Mouse (Mus musculus) limb, embryonic 12.5 days (tissue): ENCODE results near the gene Spata25. TPM values are rescaled to one million over a fixed set of nuclear protein-coding genes. Genes with fewer than 3 reads are reported as not detected.
"Not testable (repeated sequence)": the region's sequence is repeated elsewhere in the genome, so short reads cannot be mapped to it uniquely, and the experiment has no call there.

Experiments
- ATAC-seq: fragments of 200-750 bp; cut with Nextera tagmentation; 2 replicates; pipeline ENCODE4 v1.8.0; 2017; ENCODE audit warnings: low read depth, moderate TSS enrichment; ENCODE audit not compliant: insufficient number of reproducible peaks, insufficient read depth, low FRiP score, low TSS enrichment
- H3K27ac ChIP-seq: fragments of 300-500 bp; sonication (generic); 2 replicates; pipeline ENCODE4 v1.5.1; 2016; ENCODE audit warnings: mild to moderate bottlenecking, moderate library complexity
- H3K27me3 ChIP-seq: fragments of 300-500 bp; sonication (generic); 2 replicates; pipeline ENCODE4 v1.6.1; 2016; ENCODE audit warnings: mild to moderate bottlenecking, moderate library complexity
- H3K36me3 ChIP-seq: fragments of 300-500 bp; sonication (generic); 2 replicates; pipeline ENCODE4 v1.6.1; 2016; ENCODE audit warnings: mild to moderate bottlenecking, moderate library complexity
- H3K4me1 ChIP-seq: fragments of 300-500 bp; sonication (generic); replicated peaks from 2 replicates; pipeline ENCODE4 v1.6.1; 2016
- H3K4me2 ChIP-seq: fragments of 300-500 bp; sonication (generic); 2 replicates; pipeline ENCODE4 v1.6.1; 2016; ENCODE audit warnings: mild to moderate bottlenecking, moderate library complexity
- H3K4me3 ChIP-seq: fragments of 300-500 bp; sonication (generic); replicated peaks from 2 replicates; pipeline ENCODE4 v1.5.1; 2016; ENCODE audit warnings: mild to moderate bottlenecking
- H3K9ac ChIP-seq: fragments of 300-500 bp; sonication (generic); replicated peaks from 2 replicates; pipeline ENCODE4 v1.6.1; 2016; ENCODE audit warnings: mild to moderate bottlenecking, moderate library complexity
- H3K9me3 ChIP-seq: fragments of 300-500 bp; sonication (generic); 2 replicates; pipeline ENCODE4 v1.6.1; 2016; ENCODE audit warnings: mild to moderate bottlenecking, moderate library complexity
- WGBS: fragments of 180-500 bp; shearing (Covaris S2); methylation state at CpG from one replicate; pipeline ENCODE4 v1.1.7; 2016; 5-methylcytosine and 5-hydroxymethylcytosine counted together
- polyA plus RNA-seq: library from polyadenylated mRNA; unstranded; fragments of >200 nt; fragmentation: Nextera tagmentation; extraction: Ambion mirVana; gene quantifications from 2 replicates; pipeline ENCODE4 v1.2.1, GENCODE M21; 2016

The Spata25 gene
- polyA plus RNA-seq = not detected in 2 replicates

DNA sequence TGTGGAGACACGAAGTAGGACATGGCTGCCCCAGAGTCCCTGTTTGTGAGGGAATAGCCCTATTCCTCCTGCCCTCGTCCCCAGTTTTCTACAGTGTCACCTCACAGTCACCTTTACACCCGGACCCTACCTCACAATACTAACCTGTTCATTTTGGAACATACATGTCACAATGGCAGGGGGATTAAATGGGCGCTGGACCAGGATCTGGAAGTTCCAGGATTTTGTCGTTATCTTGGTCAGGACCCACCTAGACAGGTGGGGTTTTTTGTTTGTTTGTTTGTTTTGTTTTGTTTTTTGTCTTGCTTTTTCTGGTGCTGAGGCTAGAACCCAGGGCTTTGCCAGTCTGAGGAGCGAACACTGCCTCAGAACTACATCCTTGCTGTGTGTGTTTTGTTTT is at the start of gene Spata25:
Gene Spata25, minus strand, starts transcription at position 101 of the 400 bp plus-strand sequence.
- Histone ChIP-seq H3K4me3 (no peak within 1 kb of the TSS), H3K9ac (no peak within 1 kb of the TSS), H3K4me2 (no peak within 1 kb of the TSS), H3K36me3 (peaks cover 45% of the 10 kb centered on the region), H3K27ac (no peak within 1 kb of the TSS), H3K4me1 (peaks cover 14% of the 10 kb centered on the region; the same call in 1 of the 2 replicates), H3K9me3 (no peaks in the 10 kb centered on the region), H3K27me3 (no peaks in the 10 kb centered on the region)
- 91% methylated on average over 6 of the region's 6 CpGs for WGBS
- no peak for ATAC-seq

DNA sequence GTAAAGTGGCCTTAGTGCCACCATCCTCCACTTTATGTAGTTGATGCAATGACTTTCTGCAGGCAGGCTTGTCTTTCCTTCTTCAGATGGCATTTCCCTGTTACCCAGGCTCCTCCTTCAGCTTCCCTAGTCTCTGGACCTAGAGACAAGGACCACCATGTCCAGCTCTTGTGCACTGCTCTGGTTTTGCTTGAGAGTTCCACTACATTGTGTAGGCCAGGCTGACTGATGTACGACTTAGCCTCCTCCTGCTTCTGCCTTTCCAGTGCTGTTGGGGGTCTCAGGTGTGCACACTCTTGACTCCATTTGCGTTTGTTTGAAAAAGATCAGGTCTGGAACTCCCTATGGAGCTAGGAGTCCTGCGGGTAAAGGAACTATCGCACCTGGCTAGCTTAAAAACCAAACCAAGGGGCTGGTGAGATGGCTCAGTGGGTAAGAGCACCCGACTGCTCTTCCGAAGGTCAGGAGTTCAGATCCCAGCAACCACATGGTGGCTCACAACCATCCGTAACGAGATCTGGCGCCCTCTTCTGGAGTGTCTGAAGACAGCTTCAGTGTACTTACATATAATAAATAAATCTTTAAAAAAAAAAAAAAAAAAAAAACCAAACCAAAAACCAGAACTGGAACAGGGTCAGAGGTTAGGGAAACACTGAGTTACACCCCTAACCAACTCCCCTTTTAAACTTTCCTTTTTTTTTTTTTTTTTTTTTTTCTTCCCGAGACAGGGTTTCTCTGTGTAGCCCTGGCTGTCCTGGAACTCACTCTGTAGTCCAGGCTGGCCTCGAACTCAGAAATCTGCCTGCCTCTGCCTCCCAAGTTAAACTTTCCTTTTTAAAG is 49.3 kb upstream of the Spata25 start:
- not testable (repeated sequence) for H3K27me3 ChIP-seq, ATAC-seq
- 75% methylated on average over 11 of the region's 11 CpGs for WGBS

DNA sequence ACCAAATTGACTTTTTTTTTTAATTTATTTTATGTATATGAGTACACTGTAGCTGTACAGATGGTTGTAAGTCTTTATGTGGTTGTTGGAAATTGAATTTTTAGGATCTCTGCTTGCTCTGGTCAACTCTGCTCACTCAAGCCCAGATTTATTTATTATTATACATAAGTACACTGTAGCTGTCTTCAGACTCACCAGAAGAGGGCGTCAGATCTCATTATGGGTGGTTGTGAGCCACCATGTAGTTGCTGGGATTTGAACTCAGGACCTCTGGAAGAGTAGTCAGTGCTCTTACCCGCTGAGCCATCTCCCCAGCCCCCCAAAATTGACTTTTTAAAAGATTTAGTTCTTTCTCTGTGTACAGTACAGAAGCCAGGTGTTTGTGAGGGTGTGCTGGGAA is 47.3 kb upstream of the Spata25 start:
- not testable (repeated sequence) for H3K4me2 ChIP-seq, ATAC-seq, H3K9me3 ChIP-seq, H3K27ac ChIP-seq, H3K4me3 ChIP-seq, H3K36me3 ChIP-seq, H3K27me3 ChIP-seq, H3K9ac ChIP-seq
- WGBS = 51% methylated on average over 2 of the region's 2 CpGs
- peaks cover 33% of the 10 kb centered on the region for H3K4me1 ChIP-seq

More for the DNA sequence above, 49.3 kb upstream of the Spata25 start:
- not testable (repeated sequence) for H3K9ac ChIP-seq, H3K36me3 ChIP-seq, H3K9me3 ChIP-seq, H3K27ac ChIP-seq
- Histone ChIP-seq H3K4me1 (peaks cover 35% of the 10 kb centered on the region), H3K4me2 (peak overlapping the region; percentile 88), H3K4me3 (peak overlapping the region; percentile 87)

DNA sequence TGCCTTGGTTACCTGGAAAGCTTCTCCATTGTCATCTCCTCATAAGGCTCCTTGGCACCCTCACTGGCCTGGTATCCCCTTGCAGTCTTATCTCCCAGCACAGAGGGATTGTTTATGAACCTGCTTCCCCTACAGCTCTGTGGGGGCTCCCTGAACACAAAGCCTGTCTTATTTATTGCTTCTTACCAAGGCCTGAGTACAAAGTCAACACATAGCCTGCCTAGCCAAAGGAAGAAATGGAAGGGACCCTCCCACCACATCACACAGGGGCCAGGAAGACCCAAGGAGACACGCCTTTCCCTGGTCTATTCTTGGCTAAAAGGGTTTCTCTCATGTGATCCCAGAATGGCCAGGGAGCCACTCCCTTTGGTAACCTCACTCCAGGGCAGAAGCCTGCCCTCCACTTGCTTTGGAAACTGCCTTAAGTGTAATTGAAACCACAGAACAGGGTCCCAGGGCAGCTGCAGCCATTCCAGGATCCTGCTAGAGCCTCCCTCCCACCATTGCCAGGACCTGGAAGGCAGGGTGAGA is 46.0 kb upstream of the Spata25 start:
- no peaks in the 10 kb centered on the region for H3K27me3 ChIP-seq
- H3K27ac ChIP-seq = peak overlapping the region; percentile 56; the same call in 1 of the 2 replicates
- H3K36me3 ChIP-seq = peaks cover 5% of the 10 kb centered on the region
- peaks cover 27% of the 10 kb centered on the region for H3K4me1 ChIP-seq
- H3K9ac ChIP-seq = no peak overlapping the region
- no peak overlapping the region for H3K4me3 ChIP-seq
- no peaks in the 10 kb centered on the region for H3K9me3 ChIP-seq
- no peak for ATAC-seq
- WGBS = 44% methylated on average over 1 of the region's 1 CpGs
- H3K4me2 ChIP-seq = no peak overlapping the region

DNA sequence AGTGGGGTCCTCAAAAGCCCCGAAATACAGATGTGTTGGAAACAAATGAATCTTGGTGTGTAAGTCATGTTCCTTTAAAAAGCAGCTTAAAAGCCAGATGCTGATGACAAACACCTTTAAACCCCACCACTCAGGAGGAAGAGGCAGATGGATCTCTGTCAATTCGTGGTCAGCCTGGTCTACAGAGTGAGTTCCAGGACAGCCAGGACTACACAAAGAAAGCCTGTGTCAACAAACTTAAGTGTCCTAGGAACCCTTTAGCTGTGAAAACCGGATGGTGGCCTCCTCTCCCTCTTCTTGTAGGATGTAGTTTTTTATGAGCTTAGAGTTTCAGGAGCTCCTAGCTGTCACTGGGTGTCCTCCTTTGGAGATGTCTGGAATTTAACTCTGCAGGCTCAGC is 45.3 kb upstream of the Spata25 start:
- H3K27ac ChIP-seq = no peak overlapping the region

DNA sequence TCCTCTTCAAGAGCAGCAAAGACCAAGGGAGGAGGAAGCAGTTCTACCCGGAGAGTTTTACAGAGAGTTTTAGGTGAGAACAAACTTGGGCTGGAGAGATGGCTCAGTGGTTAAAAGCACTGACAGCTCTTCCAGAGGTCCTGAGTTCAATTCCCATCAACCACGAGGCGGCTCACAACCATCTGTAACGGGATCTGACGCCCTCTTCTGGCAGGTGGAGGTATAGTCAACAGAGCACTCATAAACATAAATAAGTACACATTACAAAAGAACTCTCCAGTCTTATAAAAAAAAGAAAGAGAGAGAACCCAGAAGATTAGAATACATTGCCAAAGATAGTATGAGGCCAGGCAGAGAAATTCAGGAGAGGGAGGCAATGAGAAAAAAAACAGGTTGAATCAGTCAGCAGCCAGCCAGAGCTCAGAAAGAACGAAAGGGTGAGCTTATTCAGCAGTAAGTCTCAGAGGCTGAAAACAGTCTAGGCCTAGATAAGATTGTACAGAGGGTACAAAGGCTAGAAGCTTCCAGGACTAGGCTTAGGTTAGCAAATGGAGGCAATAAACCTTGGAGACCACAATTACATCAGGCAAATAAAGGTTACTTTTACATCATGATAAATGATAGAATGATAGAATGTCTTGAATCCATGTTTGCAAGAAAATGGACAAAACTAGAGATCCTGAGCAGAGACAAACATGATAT is 43.4 kb upstream of the Spata25 start:
- H3K27ac ChIP-seq = no peak overlapping the region
- no peak for ATAC-seq
- WGBS = 58% methylated on average over 6 of the region's 6 CpGs

More for the DNA sequence above, 45.3 kb upstream of the Spata25 start:
- H3K4me1 ChIP-seq = peaks cover 27% of the 10 kb centered on the region
- WGBS = 57% methylated on average over 3 of the region's 3 CpGs
- H3K27me3 ChIP-seq = no peaks in the 10 kb centered on the region
- no peaks in the 10 kb centered on the region for H3K9me3 ChIP-seq
- peaks cover 5% of the 10 kb centered on the region for H3K36me3 ChIP-seq
- no peak for ATAC-seq
- no peak overlapping the region for H3K4me2 ChIP-seq
- no peak overlapping the region for H3K9ac ChIP-seq
- no peak overlapping the region for H3K4me3 ChIP-seq

DNA sequence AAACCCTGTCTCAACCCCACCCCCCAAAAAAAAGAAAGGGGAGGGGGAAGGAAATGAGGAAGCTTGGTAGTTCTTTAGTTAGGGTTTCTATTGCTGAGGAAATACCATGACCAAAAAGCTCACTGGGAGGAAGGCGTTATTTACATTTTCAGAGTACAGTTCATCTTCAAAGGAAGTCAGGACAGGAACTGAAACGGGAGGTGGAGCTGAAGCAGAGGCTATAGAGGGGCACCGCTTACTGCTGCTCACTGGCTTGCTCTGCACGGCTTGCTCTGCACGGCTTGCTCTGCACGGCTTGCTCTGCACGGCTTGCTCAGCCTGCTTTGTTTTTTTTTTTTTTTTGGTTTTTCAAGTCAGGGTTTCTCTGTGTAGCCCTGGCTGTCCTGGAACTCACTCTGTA is 40.2 kb upstream of the Spata25 start:
- Histone ChIP-seq H3K4me2 (no peak overlapping the region), H3K36me3 (no peaks in the 10 kb centered on the region), H3K27me3 (no peaks in the 10 kb centered on the region), H3K4me1 (no peaks in the 10 kb centered on the region), H3K4me3 (no peak overlapping the region), H3K9ac (no peak overlapping the region), H3K9me3 (peaks cover 8% of the 10 kb centered on the region; the same call in 1 of the 2 replicates), H3K27ac (no peak overlapping the region)
- 74% methylated on average over 7 of the region's 7 CpGs for WGBS
- ATAC-seq = no peak

More for the DNA sequence above, 43.4 kb upstream of the Spata25 start:
- Histone ChIP-seq H3K9me3 (peaks cover 8% of the 10 kb centered on the region; the same call in 1 of the 2 replicates), H3K9ac (no peak overlapping the region), H3K4me3 (no peak overlapping the region), H3K4me2 (no peak overlapping the region), H3K36me3 (no peaks in the 10 kb centered on the region), H3K4me1 (peaks cover 14% of the 10 kb centered on the region; the same call in 1 of the 2 replicates), H3K27me3 (no peaks in the 10 kb centered on the region)

DNA sequence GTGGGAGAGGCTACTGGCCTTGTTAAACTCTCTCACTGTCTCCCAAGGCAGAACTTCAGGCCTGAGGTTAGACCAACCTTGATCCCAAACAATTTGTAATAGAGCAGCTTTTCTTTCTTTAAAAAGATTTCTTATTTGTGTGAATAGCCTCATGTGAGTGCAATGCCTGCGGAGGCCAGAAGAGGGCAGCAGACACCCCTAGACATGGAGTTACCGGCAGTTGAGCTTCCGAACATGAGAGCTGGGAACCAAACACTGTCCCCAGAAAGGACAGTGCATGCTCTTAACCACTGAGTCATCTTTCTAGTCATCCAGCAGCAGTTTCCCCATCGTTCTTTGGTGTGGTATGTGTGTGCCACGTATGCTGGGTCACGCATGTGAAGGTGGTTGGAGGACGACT is 39.2 kb upstream of the Spata25 start:
- ATAC-seq = no peak
- Histone ChIP-seq H3K9ac (no peak overlapping the region), H3K27me3 (no peaks in the 10 kb centered on the region), H3K9me3 (peaks cover 8% of the 10 kb centered on the region; the same call in 1 of the 2 replicates), H3K4me2 (no peak overlapping the region), H3K4me3 (no peak overlapping the region), H3K4me1 (no peaks in the 10 kb centered on the region), H3K27ac (no peak overlapping the region), H3K36me3 (no peaks in the 10 kb centered on the region)
- WGBS = 91% methylated on average over 7 of the region's 7 CpGs

DNA sequence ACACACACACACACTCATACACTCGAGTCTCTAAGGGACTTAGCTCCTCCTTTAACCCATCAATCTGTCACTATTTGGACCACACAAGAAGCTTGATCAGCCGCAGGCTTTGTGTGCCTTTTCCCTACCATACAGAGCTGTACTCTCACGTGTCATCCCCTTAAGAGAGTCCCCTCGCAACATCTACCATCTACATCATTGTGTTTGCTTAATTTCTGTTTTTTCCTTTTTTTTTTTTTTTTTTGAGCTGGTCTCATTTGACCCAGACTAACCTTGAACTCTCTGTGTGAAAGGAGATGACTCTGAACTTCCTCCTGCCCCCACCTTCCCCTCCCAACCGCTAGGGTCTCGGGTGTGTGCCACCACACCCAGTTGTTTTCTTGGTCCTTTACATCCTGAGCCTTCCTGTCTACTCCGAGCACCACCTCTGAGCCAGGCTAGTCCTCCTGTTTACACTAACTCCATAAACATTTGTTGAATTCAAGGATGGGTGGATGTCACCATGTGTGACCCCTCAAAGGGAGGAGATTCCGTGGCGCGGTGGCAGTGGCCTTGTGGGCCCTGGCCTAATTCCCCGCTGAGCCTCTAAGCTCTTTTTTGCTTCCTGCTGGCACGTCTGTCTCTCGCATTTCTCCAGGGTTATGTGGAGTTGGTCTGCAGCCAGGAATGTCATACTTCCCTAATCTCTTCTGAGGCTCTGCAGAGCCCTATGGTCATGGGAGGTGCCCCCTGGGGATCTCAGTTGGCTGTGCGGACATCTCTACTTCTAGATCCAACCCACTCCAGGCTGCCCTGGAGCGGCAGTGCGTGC is 38.6 kb upstream of the Spata25 start:
- Histone ChIP-seq H3K9ac (no peak overlapping the region), H3K27ac (no peak overlapping the region), H3K4me2 (no peak overlapping the region), H3K9me3 (peaks cover 8% of the 10 kb centered on the region; the same call in 1 of the 2 replicates), H3K4me3 (no peak overlapping the region), H3K4me1 (peaks cover 5% of the 10 kb centered on the region; the same call in 1 of the 2 replicates), H3K27me3 (no peaks in the 10 kb centered on the region), H3K36me3 (no peaks in the 10 kb centered on the region)
- 61% methylated on average over 16 of the region's 16 CpGs for WGBS
- ATAC-seq = no peak

DNA sequence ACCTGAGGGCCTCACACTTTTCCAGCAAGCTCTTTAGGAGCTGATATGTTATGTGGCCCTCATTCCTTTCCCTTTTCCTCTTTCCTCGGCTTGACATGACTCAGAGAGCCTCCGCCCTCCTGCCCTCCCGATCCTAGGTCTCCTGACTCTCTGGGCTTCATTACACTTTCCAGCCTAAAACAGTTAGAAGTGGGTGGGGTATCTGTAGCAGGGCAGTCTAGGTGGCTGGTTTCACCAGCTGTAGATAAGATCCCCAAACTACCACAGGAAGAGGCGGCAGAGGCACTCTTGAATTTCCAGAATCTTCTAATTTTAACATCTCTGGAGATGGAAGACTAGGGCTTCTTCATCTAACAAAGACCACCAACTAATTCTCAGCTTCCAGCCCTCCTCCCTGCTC is 36.3 kb upstream of the Spata25 start:
- Histone ChIP-seq H3K27ac (no peak overlapping the region), H3K4me1 (peaks cover 10% of the 10 kb centered on the region; the same call in 1 of the 2 replicates), H3K9ac (no peak overlapping the region), H3K9me3 (peaks cover 8% of the 10 kb centered on the region; the same call in 1 of the 2 replicates), H3K27me3 (peaks cover 8% of the 10 kb centered on the region), H3K4me2 (no peak overlapping the region), H3K4me3 (no peak overlapping the region), H3K36me3 (no peaks in the 10 kb centered on the region)
- ATAC-seq = no peak
- WGBS = 80% methylated on average over 4 of the region's 4 CpGs
